Mouse (Mus musculus): ENCODE data around the gene Gpr183. TPM values are rescaled to one million over a fixed set of nuclear protein-coding genes. Genes with fewer than 3 reads are reported as not detected.

Gene Gpr183
- total and polyA plus RNA-seq, 2 experiments from 2014 or later: 1.1 to 1.5 TPM

GRCm38 (mm10) chr14:121937601-121938255 is 27.3 kb downstream of the Gpr183 start:
- Histone ChIP-seq H3K4me2 (ENCODE audit: low read depth, low read length) (no peak overlapping the region), H3K36me3 (replicated peaks; ENCODE audit: control insufficient read depth, insufficient read depth, low read length) (peaks cover 10% of the 10 kb centered on the region), H3K27ac (ENCODE audit: low read depth) (no peak overlapping the region), H3K4me3 (ENCODE audit: low read depth, low read length) (no peak overlapping the region), H3K4me1 (ENCODE audit: control insufficient read depth, insufficient read depth) (peaks cover 9% of the 10 kb centered on the region; the same call in 1 of the 2 replicates), H3K9ac (replicated peaks; ENCODE audit: low read depth, low read length) (no peak overlapping the region), H3K9me3 (replicated peaks; ENCODE audit: control insufficient read depth, low read length) (0 out of 2 replicates have a peak, but pooled peaks cover 6% of the 10 kb centered on the region), H3K27me3 (ENCODE audit: control insufficient read depth, insufficient read depth, low read length) (no peaks in the 10 kb centered on the region)
- DNase-seq (ENCODE audit: low spot score) (no peak), ATAC-seq (ENCODE audit: insufficient read depth, low read depth) (no peak)
- 62% methylated on average over 11 of the region's 11 CpGs for WGBS
- TF ChIP-seq EP300 (IDR thresholded peaks at IDR 0.05; ENCODE audit: low read depth): no peak
- no peak for TF ChIP-seq CTCF (IDR thresholded peaks at IDR 0.05; ENCODE audit: low read depth)

- WGBS: 67% methylated on average over 8 of the region's 8 CpGs
- Histone ChIP-seq H3K27ac (ENCODE audit: low read depth) (no peak overlapping the region), H3K4me2 (ENCODE audit: low read depth, low read length) (no peak overlapping the region), H3K27me3 (ENCODE audit: control insufficient read depth, insufficient read depth, low read length) (no peaks in the 10 kb centered on the region), H3K36me3 (replicated peaks; ENCODE audit: control insufficient read depth, insufficient read depth, low read length) (peaks cover 10% of the 10 kb centered on the region), H3K9me3 (replicated peaks; ENCODE audit: control insufficient read depth, low read length) (0 out of 2 replicates have a peak, but pooled peaks cover 6% of the 10 kb centered on the region), H3K9ac (replicated peaks; ENCODE audit: low read depth, low read length) (no peak overlapping the region), H3K4me1 (ENCODE audit: control insufficient read depth, insufficient read depth) (peaks cover 13% of the 10 kb centered on the region; the same call in 1 of the 2 replicates), H3K4me3 (ENCODE audit: low read depth, low read length) (no peak overlapping the region)
- DNase-seq (ENCODE audit: low spot score): no peak
- no peak for TF ChIP-seq CTCF (IDR thresholded peaks at IDR 0.05; ENCODE audit: low read depth)
- TF ChIP-seq EP300 (IDR thresholded peaks at IDR 0.05; ENCODE audit: low read depth): no peak
- no peak for ATAC-seq (ENCODE audit: insufficient read depth, low read depth)
Measured at GRCm38 (mm10) chr14:121936856-121937255, 28.1 kb downstream of the Gpr183 start.

- DNase-seq (ENCODE audit: low spot score) (no peak), ATAC-seq (ENCODE audit: insufficient read depth, low read depth) (no peak)
- Histone ChIP-seq H3K9me3 (replicated peaks; ENCODE audit: control insufficient read depth, low read length) (0 out of 2 replicates have a peak, but pooled peaks cover 6% of the 10 kb centered on the region), H3K27me3 (ENCODE audit: control insufficient read depth, insufficient read depth, low read length) (no peaks in the 10 kb centered on the region), H3K9ac (replicated peaks; ENCODE audit: low read depth, low read length) (no peak overlapping the region), H3K4me3 (ENCODE audit: low read depth, low read length) (no peak overlapping the region), H3K36me3 (replicated peaks; ENCODE audit: control insufficient read depth, insufficient read depth, low read length) (peaks cover 10% of the 10 kb centered on the region), H3K4me1 (ENCODE audit: control insufficient read depth, insufficient read depth) (peaks cover 13% of the 10 kb centered on the region; the same call in 1 of the 2 replicates), H3K4me2 (ENCODE audit: low read depth, low read length) (no peak overlapping the region), H3K27ac (ENCODE audit: low read depth) (no peak overlapping the region)
- TF ChIP-seq CTCF (IDR thresholded peaks at IDR 0.05; ENCODE audit: low read depth) (no peak), EP300 (IDR thresholded peaks at IDR 0.05; ENCODE audit: low read depth) (no peak)
- 92% methylated on average over 4 of the region's 4 CpGs for WGBS
Measured at GRCm38 (mm10) chr14:121936356-121936755, 28.6 kb downstream of the Gpr183 start.

GRCm38 (mm10) chr14:121934597-121934946 is 30.4 kb downstream of the Gpr183 start:
- Histone ChIP-seq H3K36me3 (replicated peaks; ENCODE audit: control insufficient read depth, insufficient read depth, low read length) (peaks cover 10% of the 10 kb centered on the region), H3K4me1 (ENCODE audit: control insufficient read depth, insufficient read depth) (peaks cover 17% of the 10 kb centered on the region; the same call in 1 of the 2 replicates), H3K27ac (ENCODE audit: low read depth) (no peak overlapping the region), H3K27me3 (ENCODE audit: control insufficient read depth, insufficient read depth, low read length) (no peaks in the 10 kb centered on the region), H3K9ac (replicated peaks; ENCODE audit: low read depth, low read length) (no peak overlapping the region), H3K9me3 (replicated peaks; ENCODE audit: control insufficient read depth, low read length) (0 out of 2 replicates have a peak, but pooled peaks cover 6% of the 10 kb centered on the region), H3K4me3 (ENCODE audit: low read depth, low read length) (no peak overlapping the region), H3K4me2 (ENCODE audit: low read depth, low read length) (no peak overlapping the region)
- no peak for TF ChIP-seq EP300 (IDR thresholded peaks at IDR 0.05; ENCODE audit: low read depth)
- TF ChIP-seq CTCF (IDR thresholded peaks at IDR 0.05; ENCODE audit: low read depth): no peak
- ATAC-seq (ENCODE audit: insufficient read depth, low read depth) (no peak), DNase-seq (ENCODE audit: low spot score) (no peak)
- 84% methylated on average over 5 of the region's 5 CpGs for WGBS

- DNase-seq (ENCODE audit: low spot score) (no peak), ATAC-seq (ENCODE audit: insufficient read depth, low read depth) (no peak)
- H3K27ac ChIP-seq (ENCODE audit: low read depth): no peak overlapping the region
- H3K36me3 ChIP-seq (replicated peaks; ENCODE audit: control insufficient read depth, insufficient read depth, low read length): peaks cover 10% of the 10 kb centered on the region
- no peaks in the 10 kb centered on the region for H3K27me3 ChIP-seq (ENCODE audit: control insufficient read depth, insufficient read depth, low read length)
- H3K9ac ChIP-seq (replicated peaks; ENCODE audit: low read depth, low read length): no peak overlapping the region
- TF ChIP-seq EP300 (IDR thresholded peaks at IDR 0.05; ENCODE audit: low read depth) (no peak), CTCF (IDR thresholded peaks at IDR 0.05; ENCODE audit: low read depth) (no peak)
- H3K9me3 ChIP-seq (replicated peaks; ENCODE audit: control insufficient read depth, low read length): 0 out of 2 replicates have a peak, but pooled peaks cover 6% of the 10 kb centered on the region
- no peak overlapping the region for H3K4me2 ChIP-seq (ENCODE audit: low read depth, low read length)
- no peak overlapping the region for H3K4me3 ChIP-seq (ENCODE audit: low read depth, low read length)
- 87% methylated on average over 7 of the region's 7 CpGs for WGBS
- peaks cover 16% of the 10 kb centered on the region; the same call in 1 of the 2 replicates for H3K4me1 ChIP-seq (ENCODE audit: control insufficient read depth, insufficient read depth)
Measured at GRCm38 (mm10) chr14:121933906-121934596, 30.9 kb downstream of the Gpr183 start.
